Mouse (Mus musculus) gastrocnemius, adult 18-20 months (tissue): ENCODE results near the gene Arhgef3. TPM values are rescaled to one million over a fixed set of nuclear protein-coding genes. Genes with fewer than 3 reads are reported as not detected.

Experiments
- DNase-seq: peaks from one replicate; pipeline ENCODE4 v3.0.0; 2021; ENCODE audit warnings: low spot score
- total RNA-seq, 2 experiments: library from RNA; stranded (reverse); gene quantifications; 2 replicates each; pipeline ENCODE4 v1.2.3; 2021

Arhgef3 gene
- total RNA-seq, 2 experiments from 2014 or later: 11.4 to 20.5 TPM

- DNase-seq: peak; percentile 51
These were observed 257.0 kb downstream of the Arhgef3 start for GRCm38 (mm10) chr14:27371669-27372076.

GRCm38 (mm10) chr14:27373498-27373897, 258.8 kb downstream of the Arhgef3 start:
- DNase-seq: no peak

GRCm38 (mm10) chr14:27376115-27376648, 261.5 kb downstream of the Arhgef3 start:
- DNase-seq: no peak

DNA sequence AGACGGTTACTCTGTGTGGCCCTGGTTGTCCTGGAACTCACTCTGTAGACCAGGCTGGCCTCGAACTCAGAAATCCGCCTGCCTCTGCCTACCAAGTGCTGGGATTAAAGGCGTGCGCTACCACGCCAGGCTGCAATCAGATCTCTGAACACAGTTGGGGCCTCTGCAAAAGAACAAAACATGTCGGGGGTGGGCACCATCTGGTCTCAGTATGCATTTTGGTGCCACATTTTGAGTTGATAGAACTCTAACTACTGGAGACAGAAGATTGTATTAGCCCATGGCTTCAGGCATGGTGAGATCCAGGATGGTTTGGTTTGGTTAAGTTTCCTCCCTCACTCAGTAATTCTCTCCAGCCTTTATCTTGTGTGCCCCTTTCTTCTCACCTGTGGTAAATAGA, 264.0 kb downstream of the Arhgef3 start:
- DNase-seq: no peak

DNA sequence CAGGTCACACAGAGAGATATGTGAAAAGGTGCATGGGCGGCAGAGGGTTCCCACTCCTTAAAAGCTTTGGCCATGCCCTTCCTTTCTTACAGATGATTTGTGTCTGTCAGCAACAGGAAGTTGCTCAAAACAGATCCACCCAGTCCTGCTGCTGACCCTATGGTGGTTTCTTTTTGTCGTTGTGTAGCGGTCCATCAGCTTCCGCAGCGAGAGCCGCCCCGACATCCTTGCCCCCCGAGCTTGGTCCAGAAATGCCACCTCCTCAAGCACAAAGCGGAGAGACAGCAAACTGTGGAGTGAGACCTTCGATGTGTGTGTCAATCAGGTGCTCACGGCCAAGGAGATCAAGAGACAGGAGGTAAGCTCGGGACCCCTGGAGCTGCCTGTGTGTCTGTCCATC, 264.7 kb downstream of the Arhgef3 start:
- no peak for DNase-seq

- DNase-seq: no peak
These were observed 266.8 kb downstream of the Arhgef3 start for GRCm38 (mm10) chr14:27381459-27381858.

- DNase-seq: no peak
These were observed 268.7 kb downstream of the Arhgef3 start for GRCm38 (mm10) chr14:27383321-27383830.

DNA sequence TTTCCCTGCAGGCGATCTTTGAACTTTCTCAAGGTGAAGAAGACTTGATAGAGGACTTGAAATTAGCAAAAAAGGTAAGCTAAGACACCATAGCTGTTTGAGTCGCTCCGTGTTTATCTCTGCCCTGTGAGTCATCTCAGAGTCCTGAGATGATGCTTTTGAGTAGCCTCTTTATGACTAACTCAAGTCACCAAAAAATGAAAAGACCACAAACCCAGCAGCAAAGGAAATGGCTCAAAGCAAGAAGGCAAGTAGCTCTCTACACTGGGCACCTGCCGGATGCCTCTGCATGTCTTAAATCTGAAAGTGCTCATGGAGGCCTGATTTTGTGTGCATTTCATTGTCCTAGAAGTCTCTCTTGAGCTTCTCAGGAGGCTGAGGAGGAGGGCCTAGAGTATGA, 269.4 kb downstream of the Arhgef3 start:
- no peak for DNase-seq

GRCm38 (mm10) chr14:27388616-27389015, 273.9 kb downstream of the Arhgef3 start:
- DNase-seq: no peak

DNA sequence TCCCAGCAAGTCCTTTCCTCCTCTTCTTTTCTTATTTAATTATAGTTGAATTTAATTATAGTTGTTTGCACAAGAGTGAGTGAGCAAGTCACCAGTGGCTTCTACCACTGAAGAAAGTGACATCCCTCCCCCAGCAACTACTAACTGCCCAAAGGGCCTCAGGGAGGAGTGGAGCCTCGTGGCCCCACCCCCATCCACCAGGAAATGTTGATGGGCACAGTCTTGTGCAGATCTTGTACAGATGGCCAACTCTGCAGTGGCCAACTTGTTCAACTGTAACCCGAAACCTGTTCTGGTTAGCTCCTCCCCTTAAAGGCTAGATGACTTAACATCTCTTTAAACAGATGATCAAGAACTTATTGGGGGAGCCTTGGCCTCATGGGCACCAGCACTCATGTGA, 275.0 kb downstream of the Arhgef3 start:
- no peak for DNase-seq

DNA sequence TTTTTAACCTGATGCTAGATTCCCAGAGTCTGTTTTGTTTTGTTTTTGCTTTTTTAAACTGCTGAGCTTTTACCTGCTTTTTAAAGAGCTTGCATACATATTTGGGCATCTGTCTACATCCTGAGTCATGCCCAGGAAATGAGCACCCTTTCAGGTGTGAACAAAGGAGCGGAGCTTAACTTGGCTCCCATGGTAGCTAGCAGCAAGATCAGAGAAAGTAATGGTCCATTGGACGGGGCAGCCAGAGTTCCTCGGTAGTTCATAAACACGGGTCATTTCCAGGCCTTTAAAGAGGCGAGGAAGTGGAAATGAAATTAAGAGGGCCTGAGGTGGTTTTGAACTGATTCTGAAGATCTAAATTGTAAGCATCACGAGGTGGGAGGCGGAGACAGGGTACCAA, 276.0 kb downstream of the Arhgef3 start:
- DNase-seq: no peak

GRCm38 (mm10) chr14:27391776-27392308, 277.1 kb downstream of the Arhgef3 start:
- no peak for DNase-seq

DNA sequence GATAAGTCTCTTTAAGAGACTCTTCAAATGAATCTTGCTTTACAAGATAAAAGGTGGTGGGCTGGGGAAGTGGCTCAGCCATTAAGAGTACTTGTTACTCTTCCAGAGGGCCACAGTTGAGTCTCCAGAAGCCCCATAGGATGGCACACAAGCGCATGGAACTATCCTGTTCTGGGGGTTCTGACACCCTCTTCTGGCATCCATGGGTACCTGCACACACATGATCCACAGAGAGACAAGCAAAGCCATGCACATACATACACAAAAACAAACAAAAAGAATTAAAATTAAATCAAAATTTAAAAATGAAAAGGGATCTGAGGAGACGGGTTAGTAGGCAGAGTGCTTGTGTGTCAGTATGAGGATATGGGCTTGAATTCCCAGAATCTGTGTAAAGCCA, 278.0 kb downstream of the Arhgef3 start:
- DNase-seq: no peak

- no peak for DNase-seq
These were observed 279.1 kb downstream of the Arhgef3 start for GRCm38 (mm10) chr14:27393806-27394205.

- no peak for DNase-seq
These were observed 281.7 kb downstream of the Arhgef3 start for GRCm38 (mm10) chr14:27396424-27396823.

DNA sequence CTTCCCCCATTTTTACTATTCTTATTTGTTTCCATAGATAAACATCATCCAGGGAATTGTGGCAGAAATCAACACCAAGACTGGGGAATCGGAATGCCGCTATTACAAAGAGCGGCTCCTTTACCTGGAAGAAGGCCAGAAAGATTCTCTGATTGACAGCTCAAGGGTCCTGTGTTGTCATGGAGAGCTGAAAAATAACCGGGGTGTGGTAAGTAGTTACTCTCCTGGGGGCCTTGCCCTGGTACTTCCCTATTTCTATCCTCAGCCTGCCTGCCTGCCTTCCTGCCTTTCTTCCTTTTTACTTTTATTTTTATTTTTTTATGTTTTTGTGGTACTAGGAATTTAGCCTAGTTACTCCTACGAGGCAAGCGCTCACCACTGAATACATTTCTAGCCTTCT, 282.8 kb downstream of the Arhgef3 start:
- DNase-seq: no peak

DNA sequence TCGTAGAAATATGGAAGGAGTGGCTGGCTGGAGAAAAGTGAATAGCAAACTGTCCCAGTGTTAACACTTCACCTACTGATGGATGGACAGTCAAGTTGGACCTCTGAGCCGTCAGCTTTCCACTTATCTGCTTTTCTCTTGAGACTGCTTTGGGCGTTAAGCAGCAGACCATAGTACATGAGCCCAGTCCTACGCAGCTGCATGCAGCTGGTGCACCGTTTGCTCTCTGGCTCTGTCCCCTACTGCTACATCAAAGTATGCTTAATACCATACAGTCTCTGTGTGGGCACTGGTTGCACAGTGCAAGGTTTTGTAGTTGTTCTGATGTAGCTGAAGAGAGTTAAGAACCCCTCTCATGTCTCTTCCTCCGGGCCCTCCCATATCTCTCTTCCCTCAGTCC, 285.8 kb downstream of the Arhgef3 start:
- DNase-seq: no peak

DNA sequence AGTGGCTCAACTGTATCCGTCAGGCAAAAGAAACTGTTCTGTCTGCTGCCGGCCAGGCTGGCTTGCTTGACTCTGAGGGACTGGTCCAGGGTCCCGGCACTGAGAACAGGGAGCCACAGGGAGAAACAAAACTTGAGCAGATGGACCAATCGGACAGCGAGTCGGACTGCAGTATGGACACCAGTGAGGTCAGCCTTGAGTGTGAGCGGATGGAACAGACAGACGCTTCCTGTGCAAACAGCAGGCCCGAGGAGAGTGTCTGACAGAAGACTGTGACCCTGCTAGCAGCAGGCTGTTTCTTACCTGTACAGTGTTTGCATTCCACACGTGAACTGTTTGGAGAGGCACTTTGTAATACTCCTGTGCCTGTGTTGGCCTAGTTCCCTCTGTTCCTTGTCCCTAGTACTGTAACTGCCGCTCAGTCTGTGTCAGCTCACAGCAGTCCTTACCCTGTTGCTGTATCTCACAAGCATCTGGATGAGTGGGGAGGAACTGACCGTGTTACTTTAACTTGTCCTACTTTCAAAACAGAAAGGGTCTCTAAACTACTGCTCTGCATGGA, 287.1 kb downstream of the Arhgef3 start:
- no peak for DNase-seq

DNA sequence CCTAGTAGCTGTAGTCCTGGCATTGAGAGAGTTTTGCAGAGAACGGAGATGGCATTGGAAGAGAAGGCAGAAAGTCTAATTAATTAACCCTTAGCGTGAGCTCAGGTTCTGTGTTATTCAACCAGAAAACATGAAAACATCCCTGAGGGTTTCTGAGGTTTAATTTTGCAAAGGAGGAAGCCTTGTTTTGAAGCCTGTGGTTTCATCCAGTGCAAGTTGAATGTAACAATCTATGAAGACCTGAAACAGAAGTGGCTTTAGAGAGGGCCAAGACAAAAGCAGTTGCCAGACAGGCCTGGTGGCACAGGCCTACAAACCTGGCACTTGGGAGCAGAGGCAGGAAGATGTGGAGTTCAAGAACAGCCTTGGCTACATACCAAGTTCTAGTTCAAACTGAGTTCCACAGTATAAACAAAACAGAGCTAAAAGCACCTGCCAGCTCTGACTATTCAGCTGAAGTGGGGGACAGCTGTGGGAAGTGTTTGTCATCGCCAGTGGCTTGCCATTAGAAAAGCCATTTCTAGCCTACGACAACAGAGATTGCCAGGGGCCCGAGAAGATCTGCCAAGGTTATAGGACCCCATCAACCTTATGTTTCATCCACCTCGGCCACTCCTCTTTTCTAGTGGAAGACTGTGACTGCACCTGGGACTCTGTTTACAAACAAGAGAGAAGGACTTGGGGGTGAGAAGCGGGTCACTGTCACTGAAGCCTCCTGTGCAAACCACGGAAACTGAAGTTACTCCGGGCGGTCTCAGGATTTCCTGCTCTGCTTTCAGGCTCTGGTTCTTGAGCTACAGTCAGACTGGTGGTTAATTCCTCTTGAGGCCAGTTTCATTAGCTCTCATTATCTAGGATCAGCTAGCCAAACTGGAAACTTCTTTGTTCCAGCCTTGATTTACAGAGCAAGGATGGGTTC, 287.9 kb downstream of the Arhgef3 start:
- no peak for DNase-seq

DNA sequence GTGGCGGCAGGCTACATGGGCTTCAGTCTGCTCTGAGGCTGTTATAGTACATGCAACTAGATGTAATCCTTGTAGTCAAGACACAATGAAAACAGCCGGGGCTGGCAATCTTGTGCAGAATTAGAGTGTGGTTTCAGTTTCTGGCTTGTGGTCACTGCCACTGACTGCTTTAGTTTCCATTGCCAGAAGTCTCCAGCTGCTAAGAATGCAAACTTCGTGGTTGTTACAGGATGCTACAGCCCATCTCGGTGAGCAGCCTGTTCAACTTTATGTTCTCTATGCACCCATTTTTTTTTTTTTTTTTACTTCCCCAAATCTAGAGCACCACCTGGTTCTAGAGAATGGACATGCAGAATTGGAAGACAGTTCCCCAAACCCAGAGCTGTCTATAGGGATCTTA, 290.8 kb downstream of the Arhgef3 start:
- DNase-seq: no peak

- no peak for DNase-seq
These were observed 291.2 kb downstream of the Arhgef3 start for GRCm38 (mm10) chr14:27405947-27406346.

DNA sequence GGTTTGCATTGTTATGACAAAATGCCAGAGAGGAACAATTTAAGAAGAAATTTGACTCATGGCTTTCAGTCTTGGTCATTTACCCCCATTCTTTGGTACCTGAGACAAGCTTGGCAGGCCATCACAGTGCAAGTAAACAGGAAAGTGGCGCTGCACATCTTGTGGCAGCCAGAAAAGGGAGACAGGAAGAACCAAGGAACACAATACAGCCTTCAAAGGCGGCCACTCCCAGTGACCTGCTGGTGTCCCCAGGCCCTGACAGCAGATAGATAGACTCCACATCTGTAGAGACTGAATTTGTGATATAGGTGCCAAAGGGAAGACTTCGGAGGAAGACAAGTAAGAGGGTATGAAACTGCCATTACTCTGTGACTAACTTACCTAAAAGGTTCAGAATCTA, 293.5 kb downstream of the Arhgef3 start:
- DNase-seq: no peak
